Mouse (Mus musculus) stomach, postnatal 0 days (tissue): ENCODE measurements around the gene Chmp2b.

Experiments
- CTCF ChIP-seq: IDR thresholded peaks from 2 replicates; pipeline ENCODE4 v1.5.1; 2016; ENCODE audit warnings: antibody characterized with exemption, low read depth, mild to moderate bottlenecking, moderate library complexity
- EP300 ChIP-seq: optimal IDR thresholded peaks from 2 replicates; pipeline ENCODE3; 2016; ENCODE audit warnings: antibody characterized with exemption

DNA sequence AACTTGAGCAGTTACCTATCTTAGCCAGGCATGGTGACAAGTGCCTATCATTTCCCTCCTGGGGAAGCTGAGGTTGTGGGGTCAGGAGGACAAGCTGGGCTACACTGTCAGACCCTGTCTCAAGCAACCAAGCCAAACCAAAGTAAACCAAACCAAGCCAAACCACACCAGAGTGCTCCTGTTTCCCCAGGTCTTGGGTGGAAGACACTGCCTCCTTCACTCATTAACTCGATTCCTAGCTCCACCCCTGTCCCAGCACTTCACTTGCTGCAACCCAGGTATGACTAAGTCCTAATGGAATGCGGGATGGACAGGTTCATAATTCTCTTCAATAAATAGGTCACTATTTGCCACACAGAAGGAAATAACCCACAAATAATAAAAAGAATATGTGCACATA, 2.9 kb downstream of the Chmp2b start:
- TF ChIP-seq CTCF (no peak), EP300 (no peak)
